Mouse (Mus musculus) MEL (cell line): ENCODE data around the gene Adam11.

ENCODE experiments used
- CTCF ChIP-seq, 3 experiments: IDR thresholded peaks in 2 of 3; conservative IDR thresholded peaks in 1 of 3; 2 replicates each; pipeline ENCODE4 v1.5.1; 2011 to 2012; ENCODE audit warnings: low read length in 3 of 3, low read depth in 2 of 3, mild to moderate bottlenecking in 2 of 3, improper control_type of control experiment in 1 of 3, inconsistent platforms in 1 of 3, mixed read lengths in 1 of 3, moderate library complexity in 1 of 3; ENCODE audit not compliant: control insufficient read depth in 1 of 3, insufficient read depth in 1 of 3, poor library complexity in 1 of 3, severe bottlenecking in 1 of 3
- EP300 ChIP-seq, 2 experiments: IDR thresholded peaks; 2 replicates each; pipeline ENCODE4 v1.6.1; 2011; ENCODE audit warnings: improper control_type of control experiment in 2 of 2, low read length in 2 of 2, low read depth in 1 of 2, mild to moderate bottlenecking in 1 of 2
- GABPA ChIP-seq: IDR thresholded peaks from 2 replicates; pipeline ENCODE4 v1.6.1; 2012; ENCODE audit warnings: low read depth, mild to moderate bottlenecking, inconsistent platforms, low read length, improper control_type of control experiment, moderate library complexity
- GATA1 ChIP-seq: IDR thresholded peaks from 2 replicates; pipeline ENCODE4 v1.6.1; 2011; ENCODE audit warnings: low read depth, low read length, improper control_type of control experiment
- HCFC1 ChIP-seq: IDR thresholded peaks from 2 replicates; pipeline ENCODE4 v1.6.1; 2012; ENCODE audit warnings: low read depth, mild to moderate bottlenecking, inconsistent platforms, low read length, improper control_type of control experiment, moderate library complexity
- SMC3 ChIP-seq: IDR thresholded peaks from 2 replicates; pipeline ENCODE4 v1.6.1; 2011; ENCODE audit warnings: low read depth, low read length, improper control_type of control experiment
- ZNF384 ChIP-seq: IDR thresholded peaks from 2 replicates; pipeline ENCODE4 v1.6.1; 2012; ENCODE audit warnings: low read depth, mild to moderate bottlenecking, inconsistent platforms, low read length, improper control_type of control experiment

- TF ChIP-seq GABPA (no peak), CTCF (IDR thresholded peaks at IDR 0.05 in 2 of 3, conservative IDR thresholded peaks at IDR 0.05 in 1 of 3; ENCODE audit: control insufficient read depth in 1 of 3, insufficient read depth in 1 of 3, low read depth in 2 of 3, low read length in 3 of 3, poor library complexity in 1 of 3, severe bottlenecking in 1 of 3) (no peak), EP300 (IDR thresholded peaks at IDR 0.05; ENCODE audit: low read depth in 1 of 2, low read length in 2 of 2) (no peak), GATA1 (no peak), HCFC1 (no peak), ZNF384 (no peak), SMC3 (no peak)
Measured at GRCm38 (mm10) chr11:102755391-102755790, 5.8 kb upstream of the Adam11 start.
